Mouse (Mus musculus) gastrocnemius, postnatal 10 days (tissue): ENCODE results near the gene Higd2a. TPM values are rescaled to one million over a fixed set of nuclear protein-coding genes. Genes with fewer than 3 reads are reported as not detected.
"Not testable (repeated sequence)": the region's sequence is repeated elsewhere in the genome, so short reads cannot be mapped to it uniquely, and the experiment has no call there.

Experiments
- DNase-seq: peaks from one replicate; pipeline ENCODE4 v3.0.0; 2021; ENCODE audit warnings: mixed read lengths
- total RNA-seq, 2 experiments: library from RNA; stranded (reverse); gene quantifications; 2 replicates each; pipeline ENCODE4 v1.2.3; 2021

Gene Higd2a
- total RNA-seq, 2 experiments from 2014 or later: 117 to 126 TPM

DNA sequence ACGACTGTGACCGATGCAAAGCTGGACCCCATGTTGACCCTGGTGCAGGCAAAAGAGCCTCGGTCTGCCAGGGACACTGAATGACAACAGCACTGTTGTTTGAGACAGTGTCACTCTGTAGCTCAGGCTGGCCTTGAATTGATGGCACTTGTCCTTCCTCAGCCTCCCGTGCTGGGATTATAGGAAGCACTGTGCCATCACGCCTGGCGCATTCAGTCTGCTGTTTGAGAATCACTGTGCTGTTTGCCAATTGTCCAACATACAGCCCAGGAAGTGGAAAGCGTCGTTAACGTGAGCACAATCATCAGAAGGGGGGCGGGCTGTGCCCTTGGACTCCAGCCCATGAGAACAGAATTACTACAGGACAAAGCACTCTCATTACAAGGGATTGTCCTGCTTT, 7.9 kb upstream of the Higd2a start:
- no peak for DNase-seq

DNA sequence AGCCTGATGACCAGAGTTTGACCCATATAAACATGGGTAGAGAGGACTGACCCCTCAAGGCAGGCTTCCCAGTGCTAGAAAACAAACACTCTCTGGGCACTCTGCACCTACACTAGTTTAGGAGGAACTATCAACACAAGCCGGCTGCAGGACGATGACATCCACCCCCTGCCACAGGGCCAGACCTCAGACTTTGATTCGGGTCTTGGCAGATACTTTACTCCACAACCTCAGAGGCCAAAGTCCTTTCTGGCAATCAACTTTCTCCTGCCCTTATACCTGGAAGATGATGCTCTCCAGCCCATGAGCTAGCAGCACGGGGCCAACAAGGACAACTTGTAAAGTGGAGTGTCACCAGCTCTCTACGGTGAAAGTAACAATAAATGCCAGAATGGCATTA, 7.1 kb upstream of the Higd2a start:
- no peak for DNase-seq

DNA sequence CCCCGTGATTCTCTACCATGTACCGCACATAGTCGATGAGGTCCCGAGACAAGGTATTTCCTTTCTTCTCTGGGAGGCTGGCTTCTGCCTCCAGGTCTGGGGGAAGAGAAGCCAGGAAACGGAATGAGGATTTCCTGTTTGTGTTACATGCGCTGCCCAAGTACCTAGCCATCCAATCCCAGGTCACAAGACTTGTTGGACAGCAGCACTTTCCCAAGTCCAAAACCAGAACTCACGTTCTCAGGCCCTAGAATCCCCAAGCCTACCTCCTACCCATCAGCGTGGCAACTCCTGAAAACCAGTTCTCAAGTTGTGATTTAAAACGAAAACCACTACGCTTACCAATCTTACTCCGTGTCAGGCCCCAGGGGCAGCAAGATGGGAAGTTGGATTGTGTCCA, 4.2 kb upstream of the Higd2a start:
- no peak for DNase-seq

DNA sequence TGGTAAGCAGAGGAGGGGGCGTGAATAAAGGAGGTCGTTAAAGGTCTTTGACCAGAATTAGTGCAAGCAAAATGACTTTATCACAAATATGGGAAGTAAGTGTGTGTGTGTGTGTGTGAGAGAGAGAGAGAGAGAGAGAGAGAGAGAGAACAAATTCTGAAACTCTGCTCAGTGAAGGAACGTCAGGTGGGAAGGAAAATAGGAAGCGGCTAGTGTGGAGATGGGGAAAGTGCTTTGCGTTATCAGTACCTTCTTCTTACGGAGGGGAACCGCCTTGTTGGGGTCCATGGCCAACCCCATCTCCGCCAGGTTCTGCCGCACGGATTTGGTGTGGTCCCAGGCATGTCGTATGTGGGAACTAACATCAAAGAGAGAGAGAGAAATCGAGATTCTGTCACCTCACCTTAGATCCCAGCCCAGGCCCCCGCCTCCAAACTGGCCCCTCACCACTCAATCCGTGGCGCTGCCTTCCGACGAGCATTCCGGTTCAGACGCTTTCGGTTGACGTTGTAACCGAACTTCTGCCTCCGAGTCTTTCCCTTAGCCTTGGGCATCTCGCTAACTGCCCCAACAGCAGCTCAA, 502 bp upstream of the Higd2a start:
- DNase-seq: no peak

DNA sequence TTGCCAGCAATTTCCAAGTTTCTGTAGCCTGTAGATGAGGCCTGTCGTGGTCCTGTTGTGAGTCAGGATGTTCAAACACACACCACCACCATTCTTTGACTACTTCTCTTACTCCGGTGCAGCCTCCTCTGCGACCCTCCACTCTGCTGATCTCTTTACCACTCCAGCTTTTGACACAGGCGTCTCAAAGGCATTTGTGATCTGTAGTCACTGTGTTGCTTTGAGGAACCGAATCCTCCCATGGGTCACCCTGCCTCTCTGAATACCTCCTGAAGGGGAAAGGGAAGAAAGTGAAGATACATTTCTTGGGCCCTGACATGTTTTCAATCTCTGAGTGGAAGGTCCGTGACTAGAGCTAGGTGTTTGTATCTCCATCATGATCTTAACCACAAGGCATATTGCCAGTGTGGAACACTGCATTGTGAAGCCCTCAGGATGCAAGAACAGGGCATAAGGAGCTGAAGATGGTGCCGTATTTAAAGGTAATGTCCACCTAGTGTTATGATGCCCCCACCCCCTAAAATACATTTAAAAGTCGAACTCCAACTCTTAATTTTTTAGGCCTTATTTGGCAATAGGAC, 1.9 kb downstream of the Higd2a start:
- DNase-seq: no peak

DNA sequence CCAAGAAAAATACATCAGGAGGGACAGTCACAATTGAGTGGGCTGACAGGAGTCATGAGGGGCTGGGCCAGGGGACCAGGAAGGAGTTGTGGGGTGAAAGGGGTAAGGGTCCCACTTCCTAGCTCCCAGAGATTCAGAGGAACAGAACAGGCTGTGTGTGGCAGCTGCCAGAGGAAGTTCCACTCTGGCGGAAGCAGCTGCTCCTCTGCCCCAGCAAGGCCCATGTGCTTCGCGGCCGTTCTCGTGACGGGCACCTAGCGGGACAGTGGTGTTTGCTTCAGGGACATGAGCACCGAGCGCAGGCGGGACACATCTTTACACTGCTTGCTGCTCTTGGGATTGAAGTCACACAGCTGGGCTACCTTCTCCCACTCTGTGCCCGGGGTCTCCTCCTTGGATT, 3.6 kb downstream of the Higd2a start:
- DNase-seq: no peak

DNA sequence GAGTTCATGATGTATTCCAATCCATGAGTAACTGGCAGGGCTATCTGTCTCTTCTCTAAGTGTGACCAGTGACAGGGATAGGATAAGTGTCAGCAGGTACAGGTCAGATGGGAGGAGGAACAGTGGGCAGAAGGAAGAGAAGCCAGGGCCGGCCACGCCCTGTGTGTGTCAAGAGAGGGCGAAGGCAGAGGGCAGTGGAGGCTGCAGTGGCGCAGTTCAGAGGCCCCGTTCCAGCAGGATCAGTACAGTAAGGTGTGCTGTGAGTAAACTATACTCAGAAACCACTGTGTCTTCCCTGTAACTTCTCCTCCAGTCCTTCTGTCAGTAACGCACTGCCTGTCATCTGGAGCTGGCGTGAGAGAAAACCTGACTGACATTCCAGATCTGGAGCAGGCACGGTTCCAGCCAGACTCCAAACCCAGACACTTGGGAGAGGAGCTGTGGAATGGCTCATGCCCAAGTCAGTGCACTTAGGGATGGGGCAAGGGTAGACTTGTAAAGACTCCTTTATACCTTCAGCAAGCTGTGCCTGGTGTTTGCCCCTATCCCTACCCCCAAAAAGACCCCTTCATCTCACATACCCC, 6.2 kb downstream of the Higd2a start:
- no peak for DNase-seq

DNA sequence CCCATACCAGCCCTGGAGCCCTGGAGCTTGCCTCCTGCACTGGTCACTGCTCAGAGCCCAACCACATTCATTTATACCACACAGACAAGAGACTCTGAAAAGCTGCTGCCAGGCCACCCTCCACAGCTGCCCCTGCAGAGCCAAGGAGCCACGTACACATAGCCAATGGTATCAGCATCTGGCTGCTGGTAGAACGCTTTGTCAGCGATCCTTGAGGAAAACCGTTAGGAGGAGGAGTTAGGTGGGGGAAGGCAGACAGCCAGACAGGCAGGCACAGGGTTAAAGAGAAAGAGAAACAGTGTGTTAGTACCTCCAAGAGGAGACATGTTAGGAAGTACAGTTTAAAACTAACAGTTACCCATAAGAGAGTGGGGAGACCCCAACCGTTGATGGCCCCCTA, 6.9 kb downstream of the Higd2a start:
- DNase-seq: no peak

DNA sequence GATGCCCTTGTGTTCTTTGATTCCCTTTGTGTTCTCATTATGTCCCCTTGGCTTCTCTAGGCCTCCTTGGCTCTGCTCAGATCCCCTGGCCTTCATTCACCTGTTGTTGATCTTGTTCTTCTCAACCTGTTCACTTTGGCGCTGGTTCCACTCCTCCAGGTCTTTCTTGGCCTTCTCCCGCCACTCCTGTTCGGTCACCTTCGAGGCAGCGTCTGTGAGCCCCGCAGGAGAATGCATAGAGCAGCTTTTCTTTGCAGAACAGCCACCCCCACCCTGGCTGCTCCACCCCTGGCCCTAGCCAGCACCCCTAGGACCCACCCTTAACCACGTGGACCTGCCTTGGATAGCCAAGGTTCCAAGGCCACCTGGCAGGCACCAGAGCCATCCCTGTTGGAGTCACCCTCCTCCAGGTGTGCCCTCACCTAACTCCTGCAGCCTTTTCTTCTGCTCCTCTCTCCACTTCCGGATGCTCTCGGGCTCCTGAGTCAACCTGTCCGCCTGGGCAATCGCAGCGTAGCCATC, 8.7 kb downstream of the Higd2a start:
- DNase-seq: no peak

DNA sequence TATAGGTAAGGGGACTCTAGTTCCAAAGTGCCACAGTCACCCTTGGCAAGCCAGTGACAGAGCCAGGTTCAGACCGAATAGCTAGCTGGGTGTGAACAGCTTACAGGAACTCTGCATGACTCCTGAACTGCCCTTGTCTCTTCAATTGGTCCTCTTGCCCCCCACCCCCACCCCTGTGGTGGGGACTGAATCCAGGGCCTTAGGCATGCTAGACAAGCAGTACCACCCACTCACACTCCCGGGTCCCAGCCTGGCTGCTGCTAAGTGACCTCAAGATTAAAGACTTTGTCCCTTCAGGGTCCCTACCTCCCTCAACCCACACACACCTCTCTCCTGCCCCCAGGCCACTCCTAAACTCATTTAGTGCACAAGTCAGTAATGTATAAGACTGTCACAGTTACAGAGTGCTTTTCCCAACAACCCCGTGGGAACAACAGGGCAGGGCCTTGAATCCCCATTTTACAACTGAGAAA, 12.7 kb downstream of the Higd2a start:
- DNase-seq: no peak

DNA sequence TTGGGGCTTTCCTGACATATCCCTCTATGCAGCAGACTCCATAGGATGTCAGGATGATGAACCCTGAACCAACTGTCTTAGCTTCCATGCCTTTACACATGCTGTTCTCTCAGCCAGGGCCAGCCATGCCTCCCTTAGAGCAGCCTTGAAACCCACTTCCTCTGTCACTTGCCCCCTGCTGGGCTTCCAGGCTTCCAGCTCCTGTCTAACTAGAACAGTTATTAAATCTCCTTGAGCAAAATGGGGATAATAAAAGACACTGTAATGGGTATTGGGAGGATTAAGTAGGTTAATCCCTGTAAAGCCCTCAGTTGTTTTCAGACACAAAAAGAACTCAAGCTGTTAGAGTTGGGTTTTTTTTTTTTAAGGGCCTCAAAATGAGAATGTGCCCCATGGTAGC, 13.5 kb downstream of the Higd2a start:
- DNase-seq: no peak

DNA sequence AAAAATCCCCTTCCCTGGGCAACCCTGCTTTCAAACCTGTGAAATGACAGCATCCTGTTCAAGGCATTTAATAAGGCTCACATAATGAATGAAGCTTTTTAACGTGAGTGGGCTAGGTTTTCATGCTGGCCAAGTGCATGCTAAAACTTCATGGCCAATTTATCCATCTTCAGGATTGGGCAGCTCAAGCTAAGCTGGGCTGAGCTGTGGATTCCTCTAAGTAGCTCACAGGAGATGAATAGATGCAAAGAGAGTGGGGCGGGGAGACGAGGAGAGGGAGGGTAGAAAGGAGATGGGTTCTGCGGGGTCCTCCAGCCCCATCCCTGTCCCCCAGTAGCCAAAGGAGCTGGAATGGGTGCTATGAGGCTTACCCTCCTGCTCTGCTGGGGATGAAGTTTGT, 14.2 kb downstream of the Higd2a start:
- DNase-seq: no peak

DNA sequence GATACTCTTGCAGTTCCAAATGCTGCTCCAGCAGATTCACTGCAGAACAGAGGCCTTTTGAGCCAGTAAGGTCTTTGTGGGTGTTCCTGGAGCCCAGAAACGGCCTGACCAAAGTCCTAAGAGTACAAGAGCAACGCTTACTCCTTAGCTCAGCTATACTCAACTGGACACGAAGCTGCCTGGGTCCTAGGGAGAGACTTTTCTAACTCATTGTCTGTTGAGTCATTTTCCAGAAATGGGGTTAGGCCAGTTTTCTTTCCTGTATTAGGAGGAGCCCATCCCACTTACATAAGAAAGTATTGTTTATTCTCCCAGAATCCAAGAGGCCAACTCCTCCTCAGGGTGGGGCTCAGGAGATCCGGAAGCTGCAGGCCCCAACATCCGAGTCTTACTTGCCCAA, 15.4 kb downstream of the Higd2a start:
- DNase-seq: no peak

DNA sequence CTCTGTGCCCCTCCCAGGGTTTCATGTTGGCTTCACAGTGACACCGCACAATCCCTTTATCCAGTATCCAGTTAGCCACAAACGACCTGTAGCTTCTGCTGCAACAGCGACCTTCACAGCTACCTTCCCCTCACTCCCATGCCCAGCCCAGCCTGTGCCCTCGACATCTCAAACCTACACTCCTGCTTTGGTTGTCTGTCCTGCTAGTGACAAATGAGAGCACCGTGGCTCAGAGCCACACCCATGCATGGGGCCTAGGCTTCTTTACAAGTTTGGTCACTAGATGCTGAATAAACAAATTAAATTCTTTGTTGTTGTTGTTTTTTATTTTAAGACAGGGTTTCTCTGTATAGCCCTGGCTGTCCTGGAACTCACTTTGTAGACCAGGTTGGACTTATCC, 17.2 kb downstream of the Higd2a start:
- no peak for DNase-seq

DNA sequence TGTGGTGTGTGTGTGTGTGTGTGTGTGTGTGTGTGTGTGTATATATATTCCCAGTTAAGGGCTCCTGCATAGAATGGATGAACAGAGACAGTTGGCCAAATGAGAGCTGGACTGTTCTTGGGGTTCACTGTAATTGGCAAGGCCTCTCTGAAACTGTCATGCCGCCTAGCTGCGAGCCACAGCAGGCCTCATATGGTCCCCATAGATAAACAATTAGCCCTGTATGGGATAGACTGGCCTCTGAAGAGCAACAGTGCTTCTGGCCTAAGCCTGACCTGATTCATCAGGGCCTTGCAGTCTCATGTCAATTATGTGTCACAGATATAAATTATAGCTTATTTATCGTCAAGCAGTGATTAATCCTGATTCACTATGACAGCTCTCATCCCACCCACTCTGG, 18.0 kb downstream of the Higd2a start:
- no peak for DNase-seq

DNA sequence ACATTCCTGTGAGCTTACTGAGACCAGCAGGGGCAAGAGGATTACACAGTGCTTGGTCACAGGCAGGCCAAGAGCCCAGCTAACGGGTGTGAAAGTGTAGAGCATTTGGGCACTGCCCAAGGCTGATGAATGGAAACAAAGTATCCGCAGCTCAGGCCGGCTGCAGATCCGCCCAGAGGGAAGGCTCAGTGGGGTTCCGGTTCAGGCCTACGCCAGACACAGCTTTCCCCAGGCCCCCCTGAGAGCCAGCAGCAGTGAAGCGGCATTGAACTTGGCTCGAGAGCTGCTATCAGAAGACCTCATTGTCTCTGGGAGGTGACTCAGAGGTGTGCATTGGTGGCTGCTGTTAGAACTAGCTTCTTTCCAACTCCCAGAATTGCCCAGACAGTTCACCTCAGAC, 18.7 kb downstream of the Higd2a start:
- DNase-seq: peak; percentile 35

DNA sequence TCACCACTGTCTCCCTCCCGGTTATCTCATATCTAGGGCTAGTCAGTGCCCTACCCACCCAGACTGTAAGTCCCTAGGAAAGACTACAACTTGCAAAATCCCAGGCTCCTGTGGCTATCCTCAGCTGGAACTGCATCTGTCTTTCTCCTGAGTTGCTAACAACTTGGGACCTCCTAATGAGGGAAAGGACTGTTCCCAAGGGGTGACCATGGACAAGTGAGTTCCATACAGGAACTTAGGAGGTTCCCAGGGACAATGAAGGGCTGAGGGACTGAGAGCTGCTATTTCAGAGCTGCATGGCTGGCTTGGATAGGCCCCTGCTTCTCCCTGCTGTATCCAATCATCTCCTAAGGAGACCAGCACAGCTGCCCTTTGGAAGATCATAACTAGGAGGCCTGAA, 19.3 kb downstream of the Higd2a start:
- no peak for DNase-seq

DNA sequence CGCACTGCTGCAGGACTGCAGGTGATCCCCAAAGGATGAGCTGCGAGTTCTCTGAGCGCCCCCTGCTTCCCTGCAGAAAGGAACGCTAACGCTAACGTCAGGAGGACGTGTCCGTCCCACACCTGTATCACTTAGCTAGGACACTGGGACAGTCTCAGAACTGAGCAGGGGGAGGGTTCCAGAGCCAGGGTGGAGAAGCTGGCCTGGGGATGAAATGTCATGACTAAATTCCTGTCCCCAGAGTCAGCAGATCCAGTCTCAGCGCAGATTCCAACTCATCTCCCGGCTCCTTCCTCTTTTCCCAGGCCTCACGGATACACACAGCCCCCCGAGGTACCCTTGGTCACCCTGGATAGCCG, 20.6 kb downstream of the Higd2a start:
- DNase-seq: no peak

DNA sequence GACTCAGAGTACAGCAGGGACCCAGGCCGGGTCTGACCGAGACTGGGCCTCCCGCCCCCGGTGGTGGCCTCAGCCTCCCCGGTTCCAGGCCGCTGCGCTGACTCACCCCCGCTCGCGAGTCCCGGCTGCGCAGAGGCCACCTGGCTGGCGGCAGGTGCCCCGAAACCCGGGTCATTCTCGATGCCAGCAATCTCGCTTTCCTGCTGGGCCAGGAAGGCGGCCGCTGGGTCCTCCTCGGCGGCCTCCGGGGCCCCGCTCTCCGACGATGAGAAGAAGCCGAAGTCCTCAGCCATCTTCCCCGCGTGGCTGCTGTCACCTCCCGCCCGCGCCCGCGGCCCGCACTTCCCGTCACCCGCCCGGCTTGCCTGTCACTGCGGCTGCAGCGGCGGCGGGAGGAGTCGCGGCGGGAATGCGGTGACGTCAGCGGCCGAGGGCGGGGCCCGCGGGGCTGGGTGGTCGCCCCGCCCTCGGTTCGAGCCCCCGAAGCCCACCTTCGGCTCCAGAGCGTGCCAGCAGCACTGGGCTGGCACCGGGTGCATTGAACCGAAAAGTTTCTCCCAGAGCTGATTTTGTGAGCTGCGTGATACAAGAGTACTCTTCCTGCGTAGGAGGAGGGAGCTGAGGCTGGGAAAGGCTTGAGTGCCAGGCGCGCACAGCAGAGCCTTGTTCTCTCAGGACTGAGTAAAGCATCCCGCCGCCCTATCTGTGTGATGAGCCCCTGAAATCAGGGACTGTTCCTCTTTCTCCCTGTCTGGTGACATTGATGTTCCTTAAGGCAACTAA, 21.2 kb downstream of the Higd2a start, which contains the start of gene Cltb:
Cltb (minus strand) TSS at position 373 of the 783 bp plus-strand sequence.
- peak; percentile 93 for DNase-seq

DNA sequence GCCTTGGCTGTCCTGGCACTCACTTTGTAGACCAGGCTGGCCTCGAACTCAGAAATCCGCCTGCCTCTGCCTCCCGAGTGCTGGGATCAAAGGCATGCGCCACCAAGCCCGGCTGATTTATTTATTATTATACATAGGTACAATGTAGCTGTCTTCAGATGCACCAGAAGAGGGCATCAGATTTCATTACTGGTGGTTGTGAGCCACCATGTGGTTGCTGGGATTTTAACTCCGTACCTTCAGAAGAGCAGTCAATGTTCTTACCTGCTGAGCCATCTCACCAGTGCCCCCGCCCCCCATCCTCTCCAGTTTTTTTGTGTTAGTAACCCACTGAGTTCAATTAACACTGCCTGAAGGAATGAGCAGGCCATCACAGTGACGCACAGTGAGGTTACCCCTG, 23.1 kb downstream of the Higd2a start:
- not testable (repeated sequence) for DNase-seq

DNA sequence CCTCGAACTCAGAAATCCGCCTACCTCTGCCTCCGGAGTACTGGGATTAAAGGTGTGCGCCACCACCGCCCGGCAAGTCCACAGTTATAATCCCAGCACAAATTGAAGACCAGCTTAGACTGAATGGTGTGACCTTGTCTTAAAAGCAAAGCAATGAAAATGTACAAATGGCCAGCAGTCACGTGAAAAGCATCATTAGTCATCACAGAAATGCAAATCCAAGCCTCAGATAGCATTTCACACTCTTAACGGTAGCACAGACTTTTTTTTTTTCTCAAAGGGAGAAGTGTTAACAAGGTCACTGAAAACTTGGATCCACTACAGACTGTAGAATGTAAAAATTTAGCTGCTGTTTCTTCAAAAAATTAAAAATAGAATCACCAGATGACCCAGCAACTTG, 26.3 kb downstream of the Higd2a start:
- DNase-seq: no peak

DNA sequence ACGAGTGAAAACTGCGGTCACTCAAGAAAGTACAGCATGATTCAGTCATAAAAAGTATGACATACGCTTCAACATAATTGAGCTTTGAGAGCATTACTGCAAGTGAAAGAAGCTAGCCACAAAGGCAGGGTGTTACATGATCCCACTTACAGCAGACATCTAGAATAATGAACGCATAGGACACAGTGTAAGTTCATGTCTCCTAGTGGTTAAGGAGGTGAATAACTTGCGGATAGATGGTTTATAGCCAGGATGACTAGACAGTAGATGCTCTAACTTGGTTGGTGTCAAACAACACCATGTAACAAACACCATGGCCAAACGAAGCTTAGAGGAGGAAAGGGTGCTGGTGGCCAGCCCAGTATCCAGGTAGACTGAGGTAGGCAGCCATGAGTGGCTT, 27.0 kb downstream of the Higd2a start:
- no peak for DNase-seq
